Mouse (Mus musculus) thymus, postnatal 0 days (tissue): ENCODE results near the gene Olfr286. TPM values are rescaled to one million over a fixed set of nuclear protein-coding genes. Genes with fewer than 3 reads are reported as not detected.

Experiments
- DNase-seq: peaks from one replicate; pipeline ENCODE4 v3.0.0-alpha.2; 2015; ENCODE audit warnings: low spot score
- polyA plus RNA-seq: library from polyadenylated mRNA; unstranded; fragments of >200 nt; fragmentation: Nextera tagmentation; extraction: Ambion mirVana; gene quantifications from 2 replicates; pipeline ENCODE4 v1.2.1, GENCODE M21; 2015

The Olfr286 gene
- polyA plus RNA-seq, result not detected in 2 replicates

DNA sequence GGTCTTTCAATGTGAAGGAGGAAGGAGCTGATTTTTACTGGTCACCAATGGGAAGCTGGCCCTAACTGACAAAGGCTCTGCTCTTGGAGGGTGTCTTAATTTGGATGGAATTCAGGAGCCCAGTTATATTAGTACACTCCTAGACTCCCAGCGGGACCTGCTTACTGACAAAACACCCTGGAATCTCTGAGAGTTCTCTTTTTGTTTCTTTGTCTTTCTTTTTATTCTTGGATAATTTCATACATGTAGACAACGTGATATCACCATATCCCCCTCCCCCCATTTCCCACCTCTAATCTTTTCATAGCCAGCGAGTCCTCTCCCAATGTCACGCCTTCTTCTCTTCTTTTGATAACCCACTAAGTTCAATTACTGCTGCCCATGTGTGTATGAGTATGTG is at the start of gene Olfr286:
Gene Olfr286, minus strand, starts transcription at position 101 of the 400 bp plus-strand sequence.
- no peak for DNase-seq

DNA sequence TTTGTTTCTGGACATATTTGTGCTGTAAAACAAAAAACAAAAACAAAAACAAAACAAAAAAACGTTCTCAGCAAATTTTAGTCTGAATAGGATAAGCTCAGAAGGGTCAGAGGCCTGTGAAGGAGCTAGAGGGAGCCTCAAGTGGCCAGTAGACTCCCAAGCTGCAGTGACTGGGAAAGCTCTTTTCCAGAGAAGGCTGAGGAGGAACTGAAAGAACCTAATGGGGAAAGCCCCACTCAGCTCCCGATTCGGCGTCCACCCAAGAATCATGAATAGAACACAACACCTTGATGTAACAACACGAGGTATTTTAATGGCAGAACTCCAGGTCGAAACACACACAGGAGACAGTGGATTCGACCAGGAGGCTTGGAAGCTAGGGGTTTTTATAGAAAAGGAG is 23.5 kb upstream of the Olfr286 start:
- no peak for DNase-seq

DNA sequence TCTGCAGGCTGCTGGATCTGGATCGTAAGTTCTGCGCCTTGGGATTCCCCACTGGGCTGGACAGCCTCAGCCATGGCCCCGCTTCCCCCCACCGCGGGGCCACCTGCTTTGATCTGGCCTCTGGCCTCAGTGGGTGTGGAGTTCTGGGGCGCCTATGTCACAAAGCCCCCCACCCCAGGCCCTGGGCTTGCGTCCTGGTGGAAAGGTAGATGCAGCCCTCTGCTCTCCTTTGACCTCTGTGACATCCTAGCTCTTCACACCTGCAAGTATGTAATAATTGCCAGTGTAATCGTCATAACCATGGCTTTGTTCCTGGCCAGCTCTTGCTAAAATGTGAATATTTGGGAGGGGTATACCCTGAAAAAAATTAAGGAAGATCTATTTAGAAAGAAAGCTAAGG is 22.9 kb upstream of the Olfr286 start, which contains the start of gene H1fnt:
Gene H1fnt, minus strand, starts transcription at position 101 of the 400 bp plus-strand sequence.
- no peak for DNase-seq

DNA sequence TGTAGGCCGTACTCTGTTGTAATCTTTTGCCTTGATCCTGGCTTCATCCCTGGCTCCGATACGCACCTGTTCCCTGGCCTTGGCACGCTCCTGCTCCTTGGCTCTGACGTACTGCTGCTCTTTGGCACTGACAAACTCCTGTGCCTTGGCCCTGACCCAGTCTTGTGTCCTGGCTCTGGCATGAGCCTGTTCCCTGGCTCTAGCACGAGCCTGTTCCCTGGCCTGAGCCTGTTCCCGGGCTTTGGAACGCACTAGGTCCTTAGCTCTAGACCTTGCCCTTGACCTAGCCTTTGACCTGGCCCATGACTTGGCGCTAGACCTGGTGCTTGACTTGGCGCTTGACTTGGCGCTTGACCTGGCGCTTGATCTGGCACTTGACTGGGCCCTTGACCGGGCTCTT is 22.0 kb upstream of the Olfr286 start:
- DNase-seq, result no peak

DNA sequence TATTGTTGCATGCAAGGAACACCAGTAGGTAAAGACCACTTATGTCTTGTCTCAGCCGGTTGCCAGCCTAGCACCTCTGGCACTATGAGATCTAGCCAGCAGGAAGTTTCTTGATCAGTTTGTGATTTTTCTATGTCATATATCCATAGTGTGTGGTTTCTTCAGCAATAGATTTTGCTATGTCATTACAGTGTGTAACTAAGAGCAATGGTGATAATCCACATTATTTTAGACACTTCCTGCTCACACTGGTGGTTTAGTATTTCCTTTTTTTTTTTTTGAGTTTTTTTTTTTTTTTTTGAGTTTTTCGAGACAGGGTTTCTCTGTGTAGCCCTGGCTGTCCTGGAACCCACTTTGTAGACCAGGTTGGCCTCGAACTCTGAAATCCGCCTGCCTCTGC is 1.2 kb upstream of the Olfr286 start:
- DNase-seq, result no peak

DNA sequence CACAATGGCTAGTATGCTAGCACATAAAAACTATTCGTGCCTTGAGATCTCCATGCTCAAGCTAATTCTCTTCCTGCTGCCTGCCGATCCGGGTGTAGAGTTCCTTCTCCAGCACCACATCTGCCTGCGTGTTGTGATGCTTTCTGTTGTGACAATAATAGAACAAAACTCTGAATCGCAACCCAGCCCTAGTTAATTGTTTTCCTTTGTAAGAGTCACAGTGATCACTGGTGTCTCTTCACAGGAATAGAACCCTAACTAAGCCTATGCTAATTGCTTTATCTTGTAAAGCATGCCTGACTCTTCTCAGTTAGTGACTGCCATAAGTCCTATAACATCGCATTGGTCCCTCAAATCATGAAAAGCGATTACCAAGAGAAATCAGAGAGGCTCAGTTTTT is 8.2 kb downstream of the Olfr286 start:
- no peak for DNase-seq

DNA sequence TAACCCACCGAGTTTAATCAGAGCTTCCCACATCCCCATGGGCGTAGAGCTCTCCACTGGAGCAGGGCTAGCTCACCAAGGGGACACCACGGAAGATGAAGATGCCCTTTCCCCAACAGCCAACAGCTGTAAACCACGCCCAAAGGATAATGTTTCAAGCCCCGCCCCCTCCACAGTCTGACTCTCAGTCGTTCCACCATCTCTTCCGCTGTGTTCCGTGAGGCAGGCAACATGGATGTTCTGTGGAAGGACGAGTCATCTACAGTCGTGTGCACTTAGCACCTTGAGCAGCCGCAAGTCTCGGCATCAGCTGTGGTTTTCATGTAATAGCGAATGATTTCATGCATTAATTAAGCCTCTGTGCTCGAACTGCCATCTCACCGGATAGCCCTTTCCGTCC is 8.6 kb downstream of the Olfr286 start:
- no peak for DNase-seq

DNA sequence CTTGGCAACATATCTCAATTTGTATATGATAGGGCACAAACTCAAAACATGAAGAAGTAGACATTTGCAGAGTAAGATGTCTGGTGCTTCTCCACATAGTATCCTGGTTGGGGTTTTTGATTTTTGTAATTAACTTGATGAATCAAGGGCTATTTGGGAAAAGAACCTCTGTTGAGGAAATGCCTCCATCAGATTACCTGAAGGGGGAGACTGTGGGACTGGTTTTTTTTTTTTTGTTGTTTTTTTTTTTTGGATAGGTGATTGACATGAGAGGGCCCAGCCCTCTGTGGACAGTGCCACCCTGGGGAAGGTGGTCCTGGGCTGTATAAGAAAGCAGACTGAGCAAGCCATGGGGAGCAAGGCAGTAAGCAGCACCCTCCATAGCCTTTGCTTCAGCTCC is 11.9 kb downstream of the Olfr286 start:
- no peak for DNase-seq

DNA sequence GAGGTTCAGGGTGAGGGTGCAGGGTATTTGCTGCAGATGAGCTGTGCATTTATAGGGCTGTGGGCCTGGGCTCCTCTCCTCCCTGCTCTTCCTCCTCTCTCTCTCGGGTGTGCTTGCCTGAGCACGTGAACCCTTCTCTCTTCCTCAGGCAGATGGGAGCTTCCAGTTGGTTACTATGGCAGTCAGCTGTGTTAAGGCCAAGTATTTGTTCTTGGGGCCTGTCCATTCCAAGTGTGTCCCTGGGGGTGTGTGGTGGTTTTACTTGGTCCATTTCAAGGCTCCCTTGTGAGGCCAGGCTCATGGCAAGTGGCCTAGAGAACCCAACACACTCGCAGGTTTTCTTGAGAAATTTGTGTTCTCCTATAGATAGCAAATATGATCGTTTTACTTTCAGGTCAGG is 13.4 kb downstream of the Olfr286 start, which contains the start of the genes Gm44579 and Olfr287:
Gene Gm44579, minus strand, starts transcription at position 101 of the 400 bp plus-strand sequence.
Gene Olfr287, minus strand, starts transcription at position 180 of the 400 bp plus-strand sequence.
- DNase-seq, result no peak

DNA sequence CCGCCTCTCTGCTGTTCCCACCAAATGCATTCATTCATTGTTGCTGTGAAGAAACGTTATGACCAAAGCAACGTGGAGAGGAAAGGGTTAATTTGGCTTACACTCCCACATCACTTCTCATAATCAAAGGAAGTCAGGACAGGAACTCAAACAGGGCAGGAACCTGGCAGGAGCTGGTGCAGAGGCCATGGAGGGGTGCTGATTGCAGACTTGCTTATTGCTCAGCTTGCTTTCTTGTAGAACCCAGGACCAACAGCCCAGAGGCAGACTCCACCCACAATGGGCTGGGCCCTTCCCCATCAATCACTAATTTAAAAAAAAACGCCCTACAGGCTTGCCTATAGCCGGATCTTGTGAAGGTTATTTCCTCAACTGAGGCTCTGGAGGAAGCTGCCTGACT is 20.1 kb downstream of the Olfr286 start:
- no peak for DNase-seq

DNA sequence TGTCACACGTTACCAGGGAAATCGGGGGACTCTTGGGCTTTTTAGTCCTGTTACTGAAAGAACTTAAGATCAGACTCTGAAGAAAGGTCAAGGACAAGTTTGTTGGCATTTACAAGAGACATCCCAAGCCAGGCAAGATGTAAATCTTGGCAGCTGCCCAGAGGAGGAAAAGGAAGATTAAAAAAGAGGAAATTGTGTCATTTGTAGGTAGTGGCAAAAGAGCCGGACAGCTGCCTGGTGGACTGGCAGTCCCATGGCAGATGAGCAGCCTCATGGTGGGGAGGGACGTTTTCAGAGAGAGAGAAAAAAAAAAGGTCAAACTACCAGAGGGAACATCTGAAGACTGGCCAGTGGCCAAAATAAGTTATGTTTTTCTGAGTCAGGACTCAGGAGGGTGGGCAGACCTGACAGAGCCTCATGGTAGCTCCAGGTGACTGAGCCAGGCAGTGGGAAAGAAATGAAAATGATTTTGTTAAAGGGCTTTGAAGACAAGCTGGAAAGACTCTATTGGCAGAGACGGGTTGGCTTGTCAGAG is 20.8 kb downstream of the Olfr286 start:
- DNase-seq, result no peak

DNA sequence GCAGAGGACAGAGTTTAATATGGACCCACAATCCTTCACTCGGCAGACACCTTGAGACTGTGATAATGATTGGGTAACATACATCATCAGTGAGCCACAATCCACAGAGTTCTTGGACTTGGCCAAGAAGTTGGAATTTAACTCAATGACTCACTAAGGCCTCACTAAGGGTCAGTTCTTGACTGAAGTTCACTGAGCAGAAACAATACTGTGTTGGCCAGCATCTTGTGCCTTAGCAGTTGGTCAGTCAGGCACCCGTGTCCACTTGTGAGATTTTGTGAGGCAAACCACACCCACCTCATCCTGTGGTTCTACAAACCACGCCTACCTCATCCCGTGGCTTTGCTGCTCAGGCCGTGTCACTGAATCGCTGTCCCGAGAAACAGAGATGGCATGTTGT is 24.6 kb downstream of the Olfr286 start:
- no peak for DNase-seq

DNA sequence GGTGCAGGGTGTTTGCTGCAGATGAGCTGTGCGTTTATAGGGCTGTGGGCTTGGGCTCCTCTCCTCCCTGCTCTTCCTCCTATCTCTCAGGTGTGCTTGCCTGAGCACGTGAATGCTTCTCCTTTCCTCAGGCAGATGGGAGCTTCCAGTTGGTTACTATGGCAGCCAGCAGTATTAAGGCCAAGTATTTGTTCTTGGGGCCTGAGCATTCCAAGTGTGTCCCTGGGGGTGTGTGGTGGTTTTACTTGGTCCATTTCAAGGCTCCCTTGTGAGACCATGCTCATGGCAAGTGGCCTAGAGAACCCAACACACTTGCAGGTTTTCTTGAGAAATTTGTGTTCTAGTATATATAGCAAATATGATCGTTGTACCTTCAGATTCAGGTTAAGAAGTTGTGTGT is 38.8 kb downstream of the Olfr286 start, which contains the start of gene Olfr288:
Gene Olfr288, minus strand, starts transcription at position 101 of the 400 bp plus-strand sequence.
- no peak for DNase-seq

DNA sequence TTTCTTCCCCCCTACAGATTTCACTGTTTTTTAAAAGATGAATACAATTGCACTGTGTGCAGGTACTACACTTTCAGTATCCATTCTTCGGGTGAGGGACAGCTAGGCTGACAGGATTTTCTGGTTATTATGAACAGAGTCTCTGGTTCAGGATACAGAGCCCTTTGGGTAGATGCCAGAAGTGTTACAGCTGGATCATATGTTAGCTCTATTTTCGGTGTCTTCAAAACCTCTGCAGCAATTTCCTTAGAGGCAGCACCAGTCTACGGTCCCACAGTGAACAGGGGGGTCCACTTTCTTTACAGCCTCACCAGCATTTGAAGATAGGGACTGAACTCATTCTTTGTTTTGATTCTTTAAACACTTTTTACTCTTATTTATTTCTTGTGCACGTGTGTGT is 49.8 kb downstream of the Olfr286 start:
- DNase-seq, result no peak

DNA sequence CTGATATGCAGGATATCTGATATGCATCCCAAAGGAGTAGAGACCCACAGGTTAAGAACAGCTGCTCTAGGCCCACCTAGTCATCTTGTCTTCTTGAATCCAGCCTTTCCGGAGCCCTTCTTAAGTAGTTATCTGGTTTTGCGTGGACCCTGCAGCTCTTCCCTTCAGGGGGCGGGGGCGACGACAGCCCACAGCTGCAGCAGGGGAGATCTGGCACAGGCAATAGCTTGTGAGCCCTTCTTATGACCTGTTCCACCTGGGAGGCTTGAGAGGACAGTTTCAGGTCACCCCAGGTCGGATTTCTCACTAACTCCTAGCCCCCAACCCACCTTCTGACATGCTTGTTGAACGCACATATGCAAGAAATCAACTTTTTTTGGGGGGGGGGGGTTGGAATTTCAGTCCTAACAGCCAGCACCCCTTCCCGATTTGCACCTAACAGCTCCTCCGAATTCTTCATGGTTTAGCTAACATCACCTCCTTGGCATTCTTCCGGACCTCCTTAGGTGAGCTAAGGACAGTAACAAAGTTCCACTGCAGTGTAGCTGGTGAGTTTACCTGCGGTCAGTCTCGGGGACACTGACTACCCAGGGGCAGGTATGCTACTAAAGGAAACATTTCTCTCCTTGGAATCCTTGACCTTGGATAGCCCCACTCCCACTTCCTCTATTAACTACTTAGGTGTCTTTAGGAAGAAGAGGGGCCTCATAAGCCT is 52.2 kb downstream of the Olfr286 start:
- DNase-seq, result no peak

DNA sequence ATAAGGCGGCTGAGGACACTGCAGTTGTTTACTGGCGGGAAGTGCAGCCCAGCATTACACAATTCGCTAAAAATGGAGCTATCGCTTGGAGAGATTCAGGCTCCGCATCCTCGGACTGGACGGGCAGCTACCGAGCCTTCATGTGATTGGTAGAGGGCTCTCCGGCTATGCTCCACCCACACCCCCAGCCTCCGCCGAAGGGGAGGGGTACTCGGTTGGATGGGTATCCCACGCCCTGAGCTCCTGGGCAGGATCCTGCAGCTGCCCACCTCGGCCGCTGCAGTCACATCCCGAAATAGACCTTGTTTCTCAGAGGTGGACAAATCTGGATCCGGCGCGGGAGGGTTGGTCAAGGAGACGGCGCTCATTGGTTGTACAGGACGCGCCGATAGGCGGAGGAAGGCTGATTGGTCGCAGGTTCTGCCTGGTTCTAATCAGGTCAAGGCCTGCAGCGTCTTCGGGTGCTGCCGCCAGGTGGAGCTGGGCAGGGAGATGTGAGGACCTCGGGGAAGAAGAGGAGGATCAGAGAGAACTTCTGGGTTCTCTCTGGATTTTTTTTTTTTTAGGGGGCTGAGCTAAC is 53.0 kb downstream of the Olfr286 start:
- peak; percentile 74 for DNase-seq

DNA sequence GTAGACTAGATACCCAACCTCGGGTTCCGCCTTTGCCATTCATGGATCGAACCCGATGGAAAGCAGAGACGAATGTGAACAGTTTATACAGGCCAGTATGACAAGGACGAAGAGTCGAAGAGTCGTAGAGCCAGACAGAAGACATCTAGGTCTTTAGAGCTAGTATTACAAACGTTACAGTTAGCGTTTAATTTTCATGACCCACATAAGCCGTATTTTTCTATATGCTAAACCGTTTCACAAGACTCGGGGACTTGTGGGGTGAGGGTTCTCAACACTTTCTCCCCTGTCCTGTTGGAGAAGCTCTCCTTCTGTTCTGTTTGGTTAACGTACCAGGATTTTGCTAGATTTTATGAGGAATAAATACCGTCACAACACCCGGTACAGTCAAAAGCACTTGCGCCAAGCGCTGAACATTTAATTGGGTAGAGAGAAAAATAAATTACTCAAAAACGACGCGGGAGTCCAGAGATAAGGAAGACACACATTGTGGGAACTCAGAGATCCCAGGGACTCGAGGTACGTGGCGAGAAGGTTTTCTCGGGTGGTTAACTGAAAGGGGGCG is 53.6 kb downstream of the Olfr286 start:
- peak; percentile 3 for DNase-seq

DNA sequence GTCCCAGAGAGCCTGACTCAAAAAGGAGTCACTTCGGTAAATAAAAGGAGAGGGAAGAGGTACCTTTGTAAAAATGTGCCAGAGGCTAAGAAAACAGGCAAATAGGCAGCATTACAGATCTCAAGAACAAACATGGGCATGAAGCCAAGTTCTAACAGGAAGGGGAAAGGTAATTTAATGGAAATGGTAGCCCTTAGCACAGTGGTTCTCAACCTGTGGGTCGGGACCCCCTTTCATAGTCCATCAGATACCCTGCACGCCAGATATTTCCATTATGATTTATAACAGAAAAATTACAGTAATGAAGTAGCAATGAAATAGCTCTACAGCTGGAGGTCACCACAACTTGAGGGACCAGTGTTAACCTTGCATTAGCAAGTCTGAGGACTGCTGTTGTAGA is 56.9 kb downstream of the Olfr286 start:
- no peak for DNase-seq
